Mouse (Mus musculus): Measurements from ENCODE around the gene Orai3. TPM values are rescaled to one million over a fixed set of nuclear protein-coding genes. Genes with fewer than 3 reads are reported as not detected.

The Orai3 gene
- total and polyA plus RNA-seq, 3 experiments, result 37.5 to 47.2 TPM; not detected in 1

GRCm38 (mm10) chr7:127745251-127745651, 24.4 kb upstream of the Orai3 start (continued):
- peak; percentile 83 for TF ChIP-seq MYC (IDR thresholded peaks at IDR 0.05; ENCODE audit: low read depth, low read length)
- no peak for TF ChIP-seq BHLHE40 (IDR thresholded peaks at IDR 0.05; ENCODE audit: borderline replicate concordance, low read depth, low read length)
- TF ChIP-seq E2F4 (IDR thresholded peaks at IDR 0.05; ENCODE audit: borderline replicate concordance, low read depth, low read length), result 0 out of 2 replicates have a peak, but pooled peaks have one; percentile 44
- no peak for TF ChIP-seq UBTF (IDR thresholded peaks at IDR 0.05; ENCODE audit: borderline replicate concordance, insufficient read depth, low read depth, low read length)
- peak; percentile 92 for TF ChIP-seq HCFC1 (IDR thresholded peaks at IDR 0.05; ENCODE audit: low read depth, low read length)
- TF ChIP-seq SMC3 (IDR thresholded peaks at IDR 0.05; ENCODE audit: low read depth, low read length), result no peak

- H3K9ac ChIP-seq (ENCODE audit: control insufficient read depth, low read depth, low read length, poor library complexity, severe bottlenecking), result peak overlapping the region; percentile 72
- H3K36me3 ChIP-seq (ENCODE audit: control insufficient read depth in 1 of 2, insufficient read depth in 2 of 2, low read length in 2 of 2), result peaks cover 0 to 6% of the 10 kb centered on the region in 2 experiments; a peak in 2 of 4 replicates
- peaks cover 0 to 8% of the 10 kb centered on the region in 2 experiments; a peak in 1 of 4 replicates for H3K4me1 ChIP-seq (ENCODE audit: control insufficient read depth in 1 of 2, insufficient read depth in 2 of 2, low read length in 2 of 2)
- peak; percentile 93 for DNase-seq (ENCODE audit: low read depth, low spot score)
- H3K79me2 ChIP-seq (ENCODE audit: control insufficient read depth, insufficient read depth, low read length, poor library complexity), result peaks cover 2% of the 10 kb centered on the region; the same call in 1 of the 2 replicates
- peak overlapping the region; percentile 70 to 72 for H3K4me3 ChIP-seq (ENCODE audit: control insufficient read depth in 1 of 2, insufficient read depth in 1 of 2, low read depth in 2 of 2, low read length in 2 of 2)
- no peaks in the 10 kb centered on the region for H3K9me3 ChIP-seq (replicated peaks; ENCODE audit: insufficient read depth, low read length)
- peak overlapping the region; percentile 72 for H3K27ac ChIP-seq (ENCODE audit: control insufficient read depth, low read depth, low read length)
- TF ChIP-seq MAFK (IDR thresholded peaks at IDR 0.05; ENCODE audit: borderline replicate concordance, low read depth, low read length), result no peak
- 0 out of 2 replicates have a peak, but pooled peaks have one; percentile 39 for TF ChIP-seq E2F4 (IDR thresholded peaks at IDR 0.05; ENCODE audit: borderline replicate concordance, low read depth, low read length)
- no peak for TF ChIP-seq EP300 (IDR thresholded peaks at IDR 0.05; ENCODE audit: low read depth in 1 of 2, low read length in 2 of 2)
- TF ChIP-seq POLR2A (IDR thresholded peaks at IDR 0.05; ENCODE audit: control insufficient read depth in 1 of 2, insufficient read depth in 1 of 2, low read depth in 1 of 2, low read length in 2 of 2, poor library complexity in 1 of 2), result peak in 1 of 2 experiments; percentile 40; a peak in 1 of 4 replicates
- peak; percentile 30; the same call in 1 of the 2 replicates for TF ChIP-seq NRF1 (IDR thresholded peaks at IDR 0.05; ENCODE audit: insufficient read depth, low read depth, low read length, poor library complexity, severe bottlenecking)
- peak; percentile 72 for TF ChIP-seq KAT2A (conservative IDR thresholded peaks at IDR 0.05; ENCODE audit: low read depth, low read length)
- TF ChIP-seq CHD1 (IDR thresholded peaks at IDR 0.05; ENCODE audit: low read depth, low read length), result no peak; the same call in 1 of the 2 replicates
- no peak for TF ChIP-seq ETS1 (IDR thresholded peaks at IDR 0.05; ENCODE audit: low read depth, low read length)
- 0 out of 2 replicates have a peak, but pooled peaks have one; percentile 6 for TF ChIP-seq ZC3H11A (IDR thresholded peaks at IDR 0.05; ENCODE audit: low read depth, low read length)
- 0 out of 2 replicates have a peak, but pooled peaks have one; percentile 1 for TF ChIP-seq GATA1 (IDR thresholded peaks at IDR 0.05; ENCODE audit: low read depth, low read length)
- 0 out of 2 replicates have a peak, but pooled peaks have one; percentile 16 for TF ChIP-seq USF1 (IDR thresholded peaks at IDR 0.05; ENCODE audit: low read depth, low read length)
- TF ChIP-seq TBP (IDR thresholded peaks at IDR 0.05; ENCODE audit: low read depth, low read length), result no peak
- peak; percentile 53; the same call in 1 of the 2 replicates for TF ChIP-seq POLR2AphosphoS2 (IDR thresholded peaks at IDR 0.05; ENCODE audit: low read length)
- TF ChIP-seq ELF1 (IDR thresholded peaks at IDR 0.05; ENCODE audit: low read depth, low read length), result peak; percentile 64; the same call in 1 of the 2 replicates
- TF ChIP-seq CHD2 (IDR thresholded peaks at IDR 0.05; ENCODE audit: low read length), result peak; percentile 46; the same call in 1 of the 2 replicates
- peak; percentile 36 for TF ChIP-seq SIN3A (IDR thresholded peaks at IDR 0.05; ENCODE audit: low read length)
- TF ChIP-seq NELFE (IDR thresholded peaks at IDR 0.05; ENCODE audit: low read depth, low read length), result peak; percentile 31
- peak; percentile 89 for TF ChIP-seq HCFC1 (IDR thresholded peaks at IDR 0.05; ENCODE audit: low read depth, low read length)
- TF ChIP-seq ZMIZ1 (IDR thresholded peaks at IDR 0.05; ENCODE audit: low read depth, low read length), result 0 out of 2 replicates have a peak, but pooled peaks have one; percentile 20
- TF ChIP-seq MAZ (IDR thresholded peaks at IDR 0.05; ENCODE audit: low read depth, low read length), result peak; percentile 90
- H3K27me3 ChIP-seq (ENCODE audit: control insufficient read depth in 1 of 2, insufficient read depth in 2 of 2, low read length in 2 of 2), result no peaks in the 10 kb centered on the region
Observed at GRCm38 (mm10) chr7:127745652-127746493, 23.7 kb upstream of the Orai3 start.
